Mouse (Mus musculus): ENCODE data around the gene Ptgr1. TPM values are rescaled to one million over a fixed set of nuclear protein-coding genes. Genes with fewer than 3 reads are reported as not detected.

Ptgr1 gene
- total RNA-seq, 1 experiment, result 14.4 TPM

- H3K4me1 ChIP-seq (ENCODE audit: control insufficient read depth in 2 of 2, insufficient read depth in 2 of 2, low read length in 2 of 2, poor library complexity in 1 of 2), result no peaks in the 10 kb centered on the region
- no peak for DNase-seq (ENCODE audit: low read depth, low spot score)
- H3K36me3 ChIP-seq (ENCODE audit: control insufficient read depth, insufficient read depth, low read length, poor library complexity, severe bottlenecking), result no peaks in the 10 kb centered on the region
- TF ChIP-seq CHD2 (IDR thresholded peaks at IDR 0.05; ENCODE audit: low read depth, low read length) (no peak), HCFC1 (IDR thresholded peaks at IDR 0.05; ENCODE audit: borderline replicate concordance, insufficient read depth, low read length) (no peak), ZC3H11A (IDR thresholded peaks at IDR 0.05; ENCODE audit: borderline replicate concordance, low read depth, low read length) (no peak), ZNF384 (IDR thresholded peaks at IDR 0.05; ENCODE audit: low read depth, low read length) (no peak), MAFK (IDR thresholded peaks at IDR 0.05; ENCODE audit: insufficient read depth, low read depth, low read length) (no peak)
- no peak overlapping the region for H3K4me3 ChIP-seq (ENCODE audit: insufficient read depth in 1 of 2, low read depth in 1 of 2, low read length in 2 of 2, poor library complexity in 1 of 2, severe bottlenecking in 1 of 2)
- H3K27ac ChIP-seq (ENCODE audit: insufficient read depth, low read depth, low read length, poor library complexity, severe bottlenecking), result no peak overlapping the region
- in situ Hi-C loops (cut with MboI; ENCODE audit: low sequenced_read_pairs in 2 of 2, unreplicated experiment in 2 of 2), result no loop called here
- no peak overlapping the region for H3K9ac ChIP-seq (ENCODE audit: insufficient read depth, low read depth, low read length, poor library complexity, severe bottlenecking)
- no peaks in the 10 kb centered on the region for H3K9me3 ChIP-seq (ENCODE audit: control insufficient read depth, insufficient read depth, low read depth, low read length)
Observed at GRCm38 (mm10) chr4:58963271-58963670, 23.6 kb downstream of the Ptgr1 start.

DNA sequence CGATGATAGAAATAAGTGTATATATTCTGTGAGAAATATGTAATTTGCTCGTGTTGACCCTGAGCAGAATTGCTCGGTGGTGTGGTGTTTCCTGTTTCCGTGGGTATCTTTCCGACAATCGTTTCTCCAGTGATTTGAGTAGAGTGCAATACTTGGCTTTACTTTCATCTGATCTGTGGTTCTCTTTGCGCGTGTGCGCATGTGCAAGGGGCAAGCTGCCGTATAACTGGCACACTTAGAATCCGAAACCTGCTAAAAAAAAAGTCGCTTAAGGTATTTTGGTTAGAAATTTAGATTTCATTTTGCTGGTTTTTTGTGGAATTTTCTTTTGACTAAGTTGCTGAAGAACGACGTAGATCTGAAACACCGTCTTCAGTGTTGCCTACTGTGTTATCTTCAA is 25.2 kb downstream of the Ptgr1 start:
- Histone ChIP-seq H3K27ac (ENCODE audit: insufficient read depth, low read depth, low read length, poor library complexity, severe bottlenecking) (no peak overlapping the region), H3K4me1 (ENCODE audit: control insufficient read depth in 2 of 2, insufficient read depth in 2 of 2, low read length in 2 of 2, poor library complexity in 1 of 2) (no peaks in the 10 kb centered on the region), H3K4me3 (ENCODE audit: insufficient read depth in 1 of 2, low read depth in 1 of 2, low read length in 2 of 2, poor library complexity in 1 of 2, severe bottlenecking in 1 of 2) (no peak overlapping the region), H3K36me3 (ENCODE audit: control insufficient read depth, insufficient read depth, low read length, poor library complexity, severe bottlenecking) (no peaks in the 10 kb centered on the region), H3K9ac (ENCODE audit: insufficient read depth, low read depth, low read length, poor library complexity, severe bottlenecking) (no peak overlapping the region), H3K9me3 (ENCODE audit: control insufficient read depth, insufficient read depth, low read depth, low read length) (no peaks in the 10 kb centered on the region)
- TF ChIP-seq ZC3H11A (IDR thresholded peaks at IDR 0.05; ENCODE audit: borderline replicate concordance, low read depth, low read length), result no peak
- TF ChIP-seq CHD2 (IDR thresholded peaks at IDR 0.05; ENCODE audit: low read depth, low read length), result no peak
- TF ChIP-seq HCFC1 (IDR thresholded peaks at IDR 0.05; ENCODE audit: borderline replicate concordance, insufficient read depth, low read length), result no peak
- TF ChIP-seq ZNF384 (IDR thresholded peaks at IDR 0.05; ENCODE audit: low read depth, low read length), result no peak
- no peak for TF ChIP-seq MAFK (IDR thresholded peaks at IDR 0.05; ENCODE audit: insufficient read depth, low read depth, low read length)
- in situ Hi-C loops (cut with MboI; ENCODE audit: low sequenced_read_pairs in 2 of 2, unreplicated experiment in 2 of 2), result no loop called here
- DNase-seq (ENCODE audit: low read depth, low spot score), result no peak

DNA sequence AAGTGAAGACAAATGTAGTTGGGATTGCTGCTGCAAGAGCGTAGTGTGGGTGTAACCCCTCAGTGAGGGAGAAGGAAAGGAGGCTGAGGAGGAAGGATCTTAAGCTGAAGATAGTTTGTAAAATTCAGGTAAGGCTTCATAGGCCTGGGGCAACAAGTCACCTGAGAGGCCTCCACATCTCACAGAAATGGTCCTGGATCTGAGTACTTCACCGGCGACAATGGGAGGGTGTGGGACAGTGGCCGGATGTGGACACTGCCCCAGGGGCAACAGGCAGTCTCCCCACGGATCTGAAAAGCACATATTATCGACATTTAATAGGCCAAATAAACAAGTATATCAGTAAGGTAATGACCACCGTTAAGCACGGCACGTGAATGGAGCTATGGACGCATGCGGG is 34.3 kb downstream of the Ptgr1 start:
- H3K4me3 ChIP-seq (ENCODE audit: insufficient read depth in 1 of 2, low read depth in 1 of 2, low read length in 2 of 2, poor library complexity in 1 of 2, severe bottlenecking in 1 of 2), result no peak overlapping the region
- H3K36me3 ChIP-seq (ENCODE audit: control insufficient read depth, insufficient read depth, low read length, poor library complexity, severe bottlenecking), result no peaks in the 10 kb centered on the region
- in situ Hi-C loops (cut with MboI; ENCODE audit: low sequenced_read_pairs in 2 of 2, unreplicated experiment in 2 of 2), result no loop called here
- no peak overlapping the region for H3K27ac ChIP-seq (ENCODE audit: insufficient read depth, low read depth, low read length, poor library complexity, severe bottlenecking)
- H3K9ac ChIP-seq (ENCODE audit: insufficient read depth, low read depth, low read length, poor library complexity, severe bottlenecking), result no peak overlapping the region
- no peaks in the 10 kb centered on the region for H3K4me1 ChIP-seq (ENCODE audit: control insufficient read depth in 2 of 2, insufficient read depth in 2 of 2, low read length in 2 of 2, poor library complexity in 1 of 2)
- no peaks in the 10 kb centered on the region for H3K9me3 ChIP-seq (ENCODE audit: control insufficient read depth, insufficient read depth, low read depth, low read length)
- DNase-seq (ENCODE audit: low read depth, low spot score), result no peak
- no peak for TF ChIP-seq HCFC1 (IDR thresholded peaks at IDR 0.05; ENCODE audit: borderline replicate concordance, insufficient read depth, low read length)
- TF ChIP-seq MAFK (IDR thresholded peaks at IDR 0.05; ENCODE audit: insufficient read depth, low read depth, low read length), result no peak
- no peak for TF ChIP-seq ZC3H11A (IDR thresholded peaks at IDR 0.05; ENCODE audit: borderline replicate concordance, low read depth, low read length)
- no peak for TF ChIP-seq CHD2 (IDR thresholded peaks at IDR 0.05; ENCODE audit: low read depth, low read length)
- no peak for TF ChIP-seq ZNF384 (IDR thresholded peaks at IDR 0.05; ENCODE audit: low read depth, low read length)

GRCm38 (mm10) chr4:58948391-58948790 is 38.5 kb downstream of the Ptgr1 start:
- no peak overlapping the region for H3K27ac ChIP-seq (ENCODE audit: insufficient read depth, low read depth, low read length, poor library complexity, severe bottlenecking)
- no peak overlapping the region for H3K4me3 ChIP-seq (ENCODE audit: insufficient read depth in 1 of 2, low read depth in 1 of 2, low read length in 2 of 2, poor library complexity in 1 of 2, severe bottlenecking in 1 of 2)
- in situ Hi-C loops (cut with MboI; ENCODE audit: low sequenced_read_pairs in 2 of 2, unreplicated experiment in 2 of 2), result no loop called here
- no peaks in the 10 kb centered on the region; a peak in 1 of 4 replicates for H3K4me1 ChIP-seq (ENCODE audit: control insufficient read depth in 2 of 2, insufficient read depth in 2 of 2, low read length in 2 of 2, poor library complexity in 1 of 2)
- no peak overlapping the region for H3K9ac ChIP-seq (ENCODE audit: insufficient read depth, low read depth, low read length, poor library complexity, severe bottlenecking)
- H3K36me3 ChIP-seq (ENCODE audit: control insufficient read depth, insufficient read depth, low read length, poor library complexity, severe bottlenecking), result no peaks in the 10 kb centered on the region
- no peak for DNase-seq (ENCODE audit: low read depth, low spot score)
- TF ChIP-seq HCFC1 (IDR thresholded peaks at IDR 0.05; ENCODE audit: borderline replicate concordance, insufficient read depth, low read length), result no peak
- H3K9me3 ChIP-seq (ENCODE audit: control insufficient read depth, insufficient read depth, low read depth, low read length), result no peaks in the 10 kb centered on the region

GRCm38 (mm10) chr4:58944695-58945094 is 42.2 kb downstream of the Ptgr1 start:
- Histone ChIP-seq H3K4me3 (ENCODE audit: insufficient read depth in 1 of 2, low read depth in 1 of 2, low read length in 2 of 2, poor library complexity in 1 of 2, severe bottlenecking in 1 of 2) (no peak overlapping the region), H3K36me3 (ENCODE audit: control insufficient read depth, insufficient read depth, low read length, poor library complexity, severe bottlenecking) (no peaks in the 10 kb centered on the region), H3K9ac (ENCODE audit: insufficient read depth, low read depth, low read length, poor library complexity, severe bottlenecking) (no peak overlapping the region), H3K27ac (ENCODE audit: insufficient read depth, low read depth, low read length, poor library complexity, severe bottlenecking) (no peak overlapping the region), H3K4me1 (ENCODE audit: control insufficient read depth in 2 of 2, insufficient read depth in 2 of 2, low read length in 2 of 2, poor library complexity in 1 of 2) (no peaks in the 10 kb centered on the region; a peak in 1 of 4 replicates), H3K9me3 (ENCODE audit: control insufficient read depth, insufficient read depth, low read depth, low read length) (no peaks in the 10 kb centered on the region)
- in situ Hi-C loops (cut with MboI; ENCODE audit: low sequenced_read_pairs in 2 of 2, unreplicated experiment in 2 of 2), result no loop called here
- TF ChIP-seq CHD2 (IDR thresholded peaks at IDR 0.05; ENCODE audit: low read depth, low read length) (no peak), ZNF384 (IDR thresholded peaks at IDR 0.05; ENCODE audit: low read depth, low read length) (no peak), MAFK (IDR thresholded peaks at IDR 0.05; ENCODE audit: insufficient read depth, low read depth, low read length) (no peak), ZC3H11A (IDR thresholded peaks at IDR 0.05; ENCODE audit: borderline replicate concordance, low read depth, low read length) (no peak), HCFC1 (IDR thresholded peaks at IDR 0.05; ENCODE audit: borderline replicate concordance, insufficient read depth, low read length) (no peak)
- no peak for DNase-seq (ENCODE audit: low read depth, low spot score)
